Mouse (Mus musculus): ENCODE measurements around the gene Zbtb24.
"Not testable (repeated sequence)": the region's sequence is repeated elsewhere in the genome, so short reads cannot be mapped to it uniquely, and the experiment has no call there.

Zbtb24 gene

GRCm38 (mm10) chr10:41450137-41450670, at the start of gene Zbtb24:
Zbtb24 (plus strand) TSS chr10:41450383.
- DNase-seq (ENCODE audit: low spot score in 2 of 2): peak; percentile 94 to 95

DNA sequence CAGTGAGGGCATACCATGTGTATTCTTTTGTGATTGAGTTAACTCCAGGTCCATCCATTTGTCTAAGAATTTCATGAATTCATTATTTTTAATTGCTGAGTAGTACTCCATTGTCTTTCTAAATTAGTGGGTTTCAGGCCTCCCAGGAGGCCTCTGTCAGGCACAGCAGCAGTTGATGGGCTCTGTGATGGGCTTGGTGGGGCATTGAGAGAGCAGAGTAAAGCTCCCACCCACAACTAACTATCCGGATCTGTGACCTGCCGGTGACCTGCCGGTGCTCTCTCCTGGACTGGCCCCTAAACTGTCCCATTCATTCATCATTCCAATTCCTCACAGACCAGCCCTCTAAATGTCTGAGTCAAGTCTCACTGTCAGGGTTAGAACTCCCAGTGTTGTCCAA, 49.1 kb upstream of the Zbtb24 start:
- no peak for DNase-seq (ENCODE audit: low spot score in 2 of 2)

GRCm38 (mm10) chr10:41403364-41403763, 46.8 kb upstream of the Zbtb24 start:
- DNase-seq (ENCODE audit: low spot score in 2 of 2): no peak

DNA sequence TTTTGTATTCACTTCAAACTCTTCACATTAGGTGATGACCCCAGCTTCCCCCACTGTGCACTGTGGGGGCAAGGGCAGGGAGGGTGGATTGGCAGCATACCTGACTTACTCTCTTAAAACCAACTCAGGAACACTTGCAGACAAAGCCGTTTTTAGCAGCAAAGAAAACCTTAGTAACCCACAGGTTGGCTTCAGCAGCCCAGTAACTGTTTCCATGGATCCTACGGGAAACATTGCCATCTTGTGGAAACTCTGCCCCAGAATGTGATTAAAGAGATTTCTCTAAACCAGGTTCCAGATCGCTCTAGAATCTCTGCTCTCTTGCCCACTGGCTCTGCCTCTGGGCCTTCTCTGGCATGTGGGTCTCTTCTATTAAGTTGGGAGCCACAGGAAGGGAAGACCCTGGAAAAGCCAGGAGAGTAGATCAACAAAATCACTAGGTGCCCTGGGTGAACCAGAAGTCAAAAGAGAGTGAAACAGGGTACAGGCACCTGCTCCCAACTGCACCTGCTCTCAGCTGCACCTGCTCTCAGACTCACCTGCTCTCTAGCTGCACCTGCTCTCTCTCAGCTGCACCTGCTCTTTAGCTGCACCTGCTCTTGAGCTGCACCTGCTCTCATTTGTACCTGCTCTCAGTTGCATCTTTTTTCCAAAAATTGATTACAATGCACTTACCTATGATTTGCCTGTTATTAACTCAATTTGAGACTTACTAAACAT, 46.1 kb upstream of the Zbtb24 start:
- no peak for DNase-seq (ENCODE audit: low spot score in 2 of 2)

GRCm38 (mm10) chr10:41410176-41410575, 40.0 kb upstream of the Zbtb24 start:
- DNase-seq (ENCODE audit: low spot score in 2 of 2): not testable (repeated sequence)

DNA sequence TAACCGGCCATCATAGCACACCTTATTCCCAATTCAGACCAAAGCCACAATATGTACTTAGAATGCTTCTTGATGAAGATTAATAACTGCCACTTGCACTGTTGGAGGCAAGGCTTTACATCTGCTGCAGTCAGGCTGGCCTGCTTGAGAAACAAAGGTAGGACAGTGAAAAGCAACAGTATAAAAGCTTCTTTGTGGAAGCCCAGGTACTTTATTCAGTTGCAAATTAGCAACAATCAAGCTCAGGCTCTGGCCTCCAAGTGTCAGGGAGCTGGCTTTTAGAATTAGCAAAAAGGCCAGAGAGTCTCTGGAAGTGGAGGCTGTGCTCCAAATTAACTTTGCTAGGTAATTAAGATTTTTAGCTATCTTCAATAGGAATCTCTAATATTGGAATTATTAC, 39.4 kb upstream of the Zbtb24 start:
- not testable (repeated sequence) for DNase-seq (ENCODE audit: low spot score in 2 of 2)

DNA sequence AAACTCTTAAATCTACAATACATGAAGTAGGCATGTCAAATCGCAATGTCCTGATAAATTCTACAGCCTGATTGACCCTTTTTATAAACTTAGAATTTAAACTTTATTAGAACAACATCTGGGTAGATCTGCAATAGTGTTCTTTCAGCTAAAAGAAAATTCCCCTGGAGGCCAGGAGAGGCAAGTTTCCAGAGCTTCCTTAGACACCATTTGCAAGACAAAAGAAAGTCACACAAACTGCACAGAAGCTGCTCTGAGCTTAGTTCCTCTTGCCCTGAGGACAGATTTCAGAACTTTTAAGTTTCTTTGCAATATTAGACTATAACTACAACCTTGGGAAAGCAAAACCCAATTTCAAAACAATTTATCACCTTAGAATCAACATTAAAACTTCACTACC, 36.7 kb upstream of the Zbtb24 start:
- not testable (repeated sequence) for DNase-seq (ENCODE audit: low spot score in 2 of 2)

DNA sequence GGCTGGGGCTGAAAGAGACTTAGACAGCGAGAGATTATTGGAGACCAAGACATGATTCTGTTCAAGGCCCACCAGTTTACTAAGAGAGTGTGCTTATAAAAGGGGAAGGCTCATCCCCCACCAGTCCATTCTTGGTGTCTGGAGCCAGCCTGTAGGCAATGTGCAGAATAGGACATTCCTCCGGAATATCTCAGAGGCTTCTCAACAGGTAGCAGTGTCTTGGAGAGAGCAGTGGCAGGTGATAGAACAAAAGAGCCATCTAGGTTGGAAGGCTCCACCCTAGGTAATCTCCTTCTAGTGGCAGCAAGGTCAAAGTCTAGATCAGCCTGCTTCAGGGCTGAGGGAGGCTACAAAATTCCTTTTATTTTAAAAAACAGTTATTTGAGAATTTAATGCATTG, 34.8 kb upstream of the Zbtb24 start:
- DNase-seq (ENCODE audit: low spot score in 2 of 2): not testable (repeated sequence)

GRCm38 (mm10) chr10:41420496-41421200, 29.5 kb upstream of the Zbtb24 start:
- no peak for DNase-seq (ENCODE audit: low spot score in 2 of 2)

- DNase-seq (ENCODE audit: low spot score in 2 of 2): no peak
Measured at GRCm38 (mm10) chr10:41423681-41424080, 26.5 kb upstream of the Zbtb24 start.

DNA sequence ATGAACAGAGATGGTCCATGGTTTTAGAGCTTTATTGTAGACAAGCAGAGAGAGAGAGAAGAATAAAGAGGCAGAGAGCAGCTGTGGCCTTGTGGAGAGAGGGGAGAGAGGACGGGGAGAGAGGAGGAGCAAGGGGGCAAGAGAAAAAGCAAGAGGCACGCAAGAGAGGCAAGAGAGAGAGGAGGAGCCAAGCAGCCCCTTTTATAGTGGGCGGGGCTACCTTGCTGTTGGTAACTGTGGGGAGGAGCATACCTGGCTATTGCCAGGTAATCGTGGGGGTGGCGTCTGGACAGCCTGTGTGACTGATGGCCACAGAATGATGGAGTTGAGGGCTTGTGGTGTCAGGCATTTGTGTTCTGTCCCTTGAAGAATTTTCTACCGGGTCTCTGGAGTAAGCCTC, 23.8 kb upstream of the Zbtb24 start:
- no peak for DNase-seq (ENCODE audit: low spot score in 2 of 2)

GRCm38 (mm10) chr10:41434624-41435023, 15.6 kb upstream of the Zbtb24 start:
- peak in 1 of 2 experiments; percentile 58 for DNase-seq (ENCODE audit: low spot score in 2 of 2)

- DNase-seq (ENCODE audit: low spot score in 2 of 2): no peak
Measured at GRCm38 (mm10) chr10:41435141-41435540, 15.0 kb upstream of the Zbtb24 start.

DNA sequence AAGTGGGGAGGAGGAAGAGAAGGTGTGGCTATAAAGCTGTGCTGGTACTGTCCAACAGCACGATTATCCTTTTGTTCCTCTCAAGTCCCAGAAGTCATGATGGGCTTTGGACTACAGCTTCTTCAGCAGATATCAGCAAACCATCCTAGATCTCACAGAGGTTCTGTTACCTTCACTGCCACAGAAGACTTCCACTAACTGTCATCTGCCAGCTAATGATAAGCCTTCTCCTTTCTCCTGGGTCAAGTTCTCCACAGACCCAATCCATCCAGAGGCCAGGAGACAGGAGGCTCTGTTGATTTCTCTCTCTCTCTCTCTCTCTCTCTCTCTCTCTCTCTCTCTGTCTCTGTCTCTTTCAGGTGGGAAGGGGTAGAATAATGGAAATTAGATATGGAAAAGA, 2.0 kb upstream of the Zbtb24 start:
- DNase-seq (ENCODE audit: low spot score in 2 of 2): no peak

DNA sequence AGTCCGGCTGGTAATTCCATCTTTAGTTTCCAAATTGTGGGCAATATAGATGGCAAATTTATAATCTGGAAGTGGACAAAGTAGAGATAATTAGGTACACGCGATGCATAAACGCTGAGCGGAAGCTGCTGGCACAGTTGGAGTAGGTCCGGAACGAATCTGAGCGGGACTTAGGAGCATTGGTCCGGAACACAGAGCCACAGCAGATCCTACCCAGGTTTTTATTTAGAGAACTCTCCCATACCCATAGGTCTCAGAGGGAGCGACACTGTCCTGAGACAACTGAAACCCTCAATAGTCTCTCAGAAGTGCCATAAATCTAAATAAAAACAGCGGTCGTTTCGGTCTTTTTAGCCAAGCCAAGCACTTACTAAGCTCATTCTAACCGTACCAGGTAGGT, 499 bp upstream of the Zbtb24 start:
- no peak for DNase-seq (ENCODE audit: low spot score in 2 of 2)

DNA sequence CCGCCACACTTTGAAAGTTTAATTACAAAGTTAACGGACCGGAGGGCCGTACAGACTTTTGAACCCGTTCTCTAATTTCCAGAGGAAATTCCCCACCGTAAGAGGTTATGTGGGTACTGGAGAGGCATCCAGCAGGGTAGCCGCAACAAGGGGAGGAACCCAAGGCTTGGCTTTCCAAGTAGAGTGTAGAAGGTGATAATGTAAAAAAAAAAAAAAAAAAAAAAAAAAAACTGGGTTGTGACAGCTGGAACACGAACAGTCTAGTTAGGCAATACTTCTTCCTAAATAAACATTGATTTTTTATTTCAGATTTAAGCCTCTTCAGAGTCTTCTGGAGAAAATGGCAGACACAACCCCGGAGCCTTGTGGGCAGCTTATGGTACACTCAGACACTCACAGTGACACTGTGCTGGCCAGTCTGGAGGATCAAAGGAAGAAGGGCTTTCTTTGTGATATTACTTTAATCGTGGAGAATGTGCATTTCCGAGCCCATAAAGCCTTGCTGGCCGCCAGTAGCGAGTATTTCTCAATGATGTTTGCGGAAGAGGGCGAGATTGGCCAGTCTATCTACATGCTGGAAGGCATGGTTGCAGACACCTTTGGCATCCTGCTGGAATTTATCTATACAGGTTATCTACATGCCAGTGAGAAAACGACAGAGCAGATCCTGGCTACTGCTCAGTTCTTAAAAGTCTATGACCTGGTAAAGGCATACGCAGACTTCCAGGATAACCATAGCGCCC, 768 bp downstream of the Zbtb24 start:
- no peak for DNase-seq (ENCODE audit: low spot score in 2 of 2)

DNA sequence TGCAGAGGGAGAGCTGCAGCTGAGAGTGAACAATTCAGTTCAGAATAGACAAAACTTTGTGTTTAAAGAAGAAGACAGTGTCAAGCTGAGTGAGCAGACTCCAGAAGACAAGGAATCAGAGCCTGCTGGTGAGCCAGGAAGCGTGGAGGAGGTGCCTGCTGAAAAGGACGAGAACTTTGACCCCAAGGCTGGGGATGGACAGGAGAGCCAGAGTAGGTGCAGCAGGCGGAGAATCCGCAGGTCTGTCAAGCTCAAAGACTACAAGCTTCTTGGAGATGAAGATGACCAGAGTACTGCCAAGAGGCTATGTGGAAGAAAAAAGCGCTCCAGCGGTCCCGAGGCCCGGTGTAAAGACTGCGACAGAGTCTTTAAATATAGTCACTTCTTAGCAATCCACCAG, 1.5 kb downstream of the Zbtb24 start:
- no peak for DNase-seq (ENCODE audit: low spot score in 2 of 2)

- no peak for DNase-seq (ENCODE audit: low spot score in 2 of 2)
Measured at GRCm38 (mm10) chr10:41452791-41453190, 2.6 kb downstream of the Zbtb24 start.

GRCm38 (mm10) chr10:41459990-41460389, 9.8 kb downstream of the Zbtb24 start:
- DNase-seq (ENCODE audit: low spot score in 2 of 2): no peak

- DNase-seq (ENCODE audit: low spot score in 2 of 2): no peak
Measured at GRCm38 (mm10) chr10:41460501-41460900, 10.3 kb downstream of the Zbtb24 start.

DNA sequence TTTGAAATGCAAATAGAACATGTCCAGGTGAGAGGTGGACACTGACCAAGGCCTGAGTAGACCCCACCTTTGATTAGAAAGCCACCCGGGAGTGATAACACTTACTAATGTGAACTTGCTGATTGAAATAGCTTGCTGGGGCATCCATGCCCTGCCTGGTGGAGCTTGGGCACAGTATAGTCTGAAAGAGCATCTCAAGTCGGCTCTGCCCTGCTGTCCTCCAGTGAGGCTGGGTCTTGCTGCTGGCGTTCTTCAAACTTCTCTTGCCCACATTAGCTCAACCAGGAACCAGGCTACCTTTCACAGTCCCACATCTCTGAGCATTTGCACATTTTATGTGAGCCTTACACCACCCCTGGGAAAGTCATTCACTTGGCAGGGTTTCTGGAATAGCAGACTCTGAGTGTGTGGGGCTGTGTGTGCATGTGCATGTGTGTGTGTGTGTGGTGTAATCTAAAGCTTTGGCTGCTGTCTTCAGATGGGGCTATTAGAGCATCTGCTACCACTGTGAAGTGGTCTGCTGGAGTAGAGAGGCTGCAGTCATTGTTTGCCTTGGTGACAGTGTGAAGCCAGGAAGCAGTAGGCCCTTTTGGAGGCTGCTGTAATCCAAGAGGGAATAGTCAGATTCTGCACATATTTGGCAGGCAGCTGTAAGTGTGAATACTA, 11.0 kb downstream of the Zbtb24 start:
- no peak for DNase-seq (ENCODE audit: low spot score in 2 of 2)

Measured in urinary bladder, postnatal 36 days (tissue).